Mouse (Mus musculus) ES-CJ7 (cell line): ENCODE results near the gene Usmg5.

Experiments
- DNase-seq: peaks from one replicate; pipeline ENCODE4 v3.0.0; 2011; ENCODE audit warnings: low read depth, low spot score

The Usmg5 gene

DNA sequence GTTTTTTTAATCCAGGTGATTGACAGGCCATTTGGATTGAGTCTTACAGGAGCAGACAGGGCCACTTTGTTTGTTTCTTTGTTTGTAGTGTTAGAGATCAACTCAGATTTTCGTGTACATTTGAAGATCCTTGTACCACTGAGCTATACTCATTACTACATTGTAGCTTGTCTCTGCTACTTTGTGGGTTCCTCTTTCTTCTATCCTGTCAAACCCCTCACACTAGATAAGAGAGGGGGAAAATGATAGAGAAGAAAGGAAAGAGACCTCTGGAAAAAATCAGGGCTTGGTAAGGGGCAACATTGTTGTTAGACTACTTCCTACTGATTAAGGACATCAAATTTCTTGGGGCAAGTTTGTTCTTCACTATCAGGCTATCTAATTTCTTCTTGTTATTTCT, 32.8 kb downstream of the Usmg5 start:
- DNase-seq: no peak

- DNase-seq: no peak
These were observed 37.0 kb downstream of the Usmg5 start for GRCm38 (mm10) chr19:47053471-47053870.

DNA sequence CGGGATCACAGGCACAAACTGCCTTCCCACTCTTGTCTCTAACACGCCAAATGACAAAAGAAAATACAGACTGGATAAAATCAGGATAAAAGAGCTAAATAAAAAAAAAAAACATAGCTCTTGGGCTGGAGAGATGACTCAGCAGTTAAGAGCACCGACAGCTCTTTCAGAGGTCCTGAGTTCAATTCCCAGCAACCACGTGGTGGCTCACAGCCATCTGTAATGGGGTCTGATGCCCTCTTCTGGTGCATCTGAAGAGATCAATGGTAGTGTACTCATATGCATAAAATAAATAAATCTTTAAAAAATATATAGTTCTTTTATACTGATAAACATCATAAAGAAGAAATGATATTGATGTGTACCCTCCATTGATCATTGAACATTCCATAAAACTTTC, 37.5 kb downstream of the Usmg5 start:
- no peak for DNase-seq

DNA sequence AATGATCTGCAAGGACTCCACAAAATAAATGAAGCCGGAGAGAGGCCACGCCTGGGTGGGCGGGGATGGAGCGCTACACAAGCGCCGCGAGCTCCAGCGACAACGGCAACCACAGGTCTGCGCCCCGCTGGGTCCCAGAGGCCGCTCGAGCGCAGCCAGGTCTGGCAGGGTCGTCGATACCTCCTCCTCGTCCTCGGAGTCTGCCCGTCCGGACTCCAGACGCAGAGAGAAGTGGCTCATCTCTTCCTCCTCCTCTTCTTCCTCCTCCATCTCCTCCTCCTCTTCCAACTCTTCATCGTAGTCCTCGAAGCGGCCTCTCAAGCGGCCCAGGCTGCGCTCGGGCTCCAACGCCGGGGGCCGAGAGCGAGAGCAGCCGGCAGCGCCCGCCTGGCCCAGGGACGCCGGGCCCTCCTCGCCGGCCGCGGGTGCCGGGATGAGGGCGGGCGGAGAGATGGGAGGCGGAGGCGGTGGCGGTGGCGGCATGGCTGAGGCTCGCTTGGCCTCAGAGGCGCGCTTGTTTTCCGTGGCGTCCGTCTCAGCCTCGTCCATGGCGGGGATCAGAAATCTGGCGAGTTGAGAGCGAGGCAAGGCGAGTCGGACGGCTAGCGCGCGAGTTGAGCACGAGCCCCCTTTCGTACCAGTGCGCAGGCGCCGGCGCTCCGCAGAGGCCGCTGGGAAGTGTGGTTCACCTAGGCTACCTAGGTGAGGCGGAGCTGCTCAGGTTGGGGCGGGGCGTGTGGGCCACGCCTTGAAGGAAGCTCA, 40.0 kb downstream of the Usmg5 start, which contains the start of gene Pcgf6:
Gene Pcgf6 (minus strand): TSS at position 636 of the 762 bp plus-strand sequence.
- peak; percentile 96 for DNase-seq

DNA sequence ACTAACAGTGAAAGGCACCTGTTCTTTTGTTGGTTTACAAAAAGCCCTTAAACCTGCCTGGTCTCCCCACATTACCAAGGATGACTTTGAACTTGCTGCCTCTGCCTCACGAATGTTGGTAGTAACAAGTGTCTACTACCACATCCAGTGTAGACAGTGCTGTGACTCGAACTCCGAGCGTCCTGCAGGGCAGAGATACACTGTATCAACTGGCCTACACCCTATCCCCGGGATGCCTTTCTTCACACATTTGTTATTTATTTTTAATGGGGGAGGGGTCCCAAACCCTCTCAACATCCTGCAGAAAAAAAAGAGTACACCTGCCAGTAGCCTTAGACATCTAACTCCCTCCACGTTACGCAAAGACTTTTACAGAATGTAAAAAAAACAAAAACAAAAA, 40.6 kb downstream of the Usmg5 start:
- DNase-seq: no peak

GRCm38 (mm10) chr19:47049061-47049460, 41.4 kb downstream of the Usmg5 start:
- DNase-seq: peak; percentile 48

DNA sequence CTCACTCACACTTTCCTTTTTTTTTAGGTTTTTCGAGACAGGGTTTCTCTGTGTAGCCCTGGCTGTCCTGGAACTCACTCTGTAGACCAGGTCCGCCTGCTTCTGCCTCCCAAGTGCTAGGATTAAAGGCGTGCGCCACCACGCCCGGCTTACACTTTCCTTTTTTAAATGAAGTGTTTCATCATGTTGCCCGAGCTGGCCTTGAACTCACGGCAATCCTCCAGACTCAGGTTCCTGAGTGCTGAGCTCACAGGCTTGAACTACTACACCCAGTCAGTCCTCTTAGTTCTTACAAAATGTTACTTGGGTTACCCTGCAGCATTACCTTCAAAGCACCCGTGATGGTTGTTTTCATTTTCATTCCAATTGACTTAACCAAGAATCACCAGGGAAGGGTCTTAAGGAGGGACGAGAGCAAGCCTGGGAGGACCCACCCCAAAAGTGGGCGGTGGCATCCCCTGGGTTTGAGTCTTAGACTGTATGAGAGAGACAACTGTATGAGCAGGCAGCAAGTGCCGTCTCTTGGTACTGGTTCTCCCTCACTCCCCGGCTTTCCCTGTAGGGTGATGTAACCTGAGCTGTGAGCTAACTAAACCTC, 43.1 kb downstream of the Usmg5 start:
- peak; percentile 92 for DNase-seq

DNA sequence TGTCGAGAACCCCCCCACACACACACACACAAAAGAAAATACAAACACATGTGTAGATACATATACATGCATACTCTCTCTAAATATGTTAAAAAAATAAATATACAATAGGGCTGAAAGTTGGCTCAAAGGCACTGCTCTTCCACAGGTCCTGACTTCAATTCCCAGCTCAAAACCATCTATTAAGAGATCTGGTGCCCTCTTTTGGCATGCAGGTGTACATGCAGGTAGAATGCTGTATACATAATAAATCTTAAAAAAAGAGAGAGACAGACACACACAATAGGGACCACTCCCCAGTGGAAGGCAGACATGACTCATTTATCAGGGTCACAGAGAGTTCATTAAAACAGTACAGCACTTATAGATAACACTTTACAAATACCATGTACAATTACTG, 44.1 kb downstream of the Usmg5 start:
- no peak for DNase-seq

- DNase-seq: no peak
These were observed 46.8 kb downstream of the Usmg5 start for GRCm38 (mm10) chr19:47043608-47044007.

GRCm38 (mm10) chr19:47040720-47041473, 49.5 kb downstream of the Usmg5 start:
- DNase-seq: no peak

- DNase-seq: no peak
These were observed 53.9 kb downstream of the Usmg5 start for GRCm38 (mm10) chr19:47036596-47036995.

GRCm38 (mm10) chr19:47034916-47035315, 55.5 kb downstream of the Usmg5 start:
- DNase-seq: no peak
